7 mouse cellular contexts compared by ENCODE assay signal in genomic region chr9:113812671-113813001, GRCm38 (mm10).
DNase-seq lines count a peak whose midpoint lies in the region; ATAC-seq and TF ChIP-seq lines count a peak whose summit lies in the region.

No protein-coding gene starts in this region.

- no peak overlapping the region for H3K9ac ChIP-seq in kidney, postnatal 0 days (ENCODE audit: low read depth, low read length)
- H3K9ac ChIP-seq in hindbrain, postnatal 0 days (replicated peaks; ENCODE audit: low read length) = peak overlapping the region; percentile 66
- peak overlapping the region; percentile 62 for H3K9ac ChIP-seq in midbrain, postnatal 0 days (replicated peaks; ENCODE audit: low read length, poor library complexity, severe bottlenecking)

- no peak for ATAC-seq in kidney, postnatal 0 days (replicated peaks; ENCODE audit: low FRiP score, low read depth)
- ATAC-seq in hindbrain, postnatal 0 days = peak; percentile 48; the same call in 1 of the 2 replicates
- ATAC-seq in midbrain, postnatal 0 days (ENCODE audit: low FRiP score) = no peak

- H3K36me3 ChIP-seq in kidney, postnatal 0 days (ENCODE audit: insufficient read depth, low read length) = no peaks in the 10 kb centered on the region
- H3K36me3 ChIP-seq in forebrain, embryonic 10.5 days (replicated peaks) = no peaks in the 10 kb centered on the region
- no peaks in the 10 kb centered on the region for H3K36me3 ChIP-seq in hindbrain, postnatal 0 days (ENCODE audit: insufficient read depth, low read length)
- peaks cover 3% of the 10 kb centered on the region; the same call in 1 of the 2 replicates for H3K36me3 ChIP-seq in midbrain, postnatal 0 days (ENCODE audit: insufficient read depth, low read length)

- H3K27ac ChIP-seq in kidney, postnatal 0 days = no peak overlapping the region
- no peak overlapping the region for H3K27ac ChIP-seq in forebrain, embryonic 10.5 days
- peak overlapping the region; percentile 89 for H3K27ac ChIP-seq in hindbrain, postnatal 0 days
- peak overlapping the region; percentile 92 for H3K27ac ChIP-seq in midbrain, postnatal 0 days (ENCODE audit: low read depth, low read length)

- H3K4me2 ChIP-seq in kidney, postnatal 0 days (ENCODE audit: low read length) = peak overlapping the region; percentile 52
- peak overlapping the region; percentile 55 for H3K4me2 ChIP-seq in hindbrain, postnatal 0 days (ENCODE audit: low read depth, low read length)
- H3K4me2 ChIP-seq in midbrain, postnatal 0 days (ENCODE audit: low read depth, low read length, poor library complexity, severe bottlenecking) = peak overlapping the region; percentile 47

- no peaks in the 10 kb centered on the region for H3K4me1 ChIP-seq in kidney, postnatal 0 days (replicated peaks; ENCODE audit: insufficient read depth, low read length)
- H3K4me1 ChIP-seq in forebrain, embryonic 10.5 days = peaks cover 8% of the 10 kb centered on the region; the same call in 1 of the 2 replicates
- H3K4me1 ChIP-seq in hindbrain, postnatal 0 days (ENCODE audit: insufficient read depth, low read length) = peaks cover 7% of the 10 kb centered on the region
- peaks cover 9% of the 10 kb centered on the region; the same call in 1 of the 2 replicates for H3K4me1 ChIP-seq in midbrain, postnatal 0 days (ENCODE audit: insufficient read depth, low read length)

- H3K9me3 ChIP-seq in kidney, postnatal 0 days (replicated peaks; ENCODE audit: low read length) = no peaks in the 10 kb centered on the region
- no peaks in the 10 kb centered on the region for H3K9me3 ChIP-seq in forebrain, embryonic 10.5 days
- H3K9me3 ChIP-seq in hindbrain, postnatal 0 days (ENCODE audit: low read length) = no peaks in the 10 kb centered on the region
- no peaks in the 10 kb centered on the region for H3K9me3 ChIP-seq in midbrain, postnatal 0 days (ENCODE audit: low read length)

- no peak for DNase-seq in kidney, postnatal 0 days (ENCODE audit: low spot score)
- no peak for DNase-seq in kidney, postnatal 14 days
- no peak for DNase-seq in forebrain, embryonic 10.5 days (ENCODE audit: extremely low spot score, low spot score)
- no peak for DNase-seq in hindbrain, postnatal 0 days (ENCODE audit: low spot score)
- DNase-seq in midbrain, postnatal 0 days (ENCODE audit: low spot score) = peak; percentile 45
- no peak for DNase-seq in gastrocnemius, postnatal 10 days
- DNase-seq in B cell, adult 2 months = no peak

- peak overlapping the region; percentile 21; the same call in 1 of the 2 replicates for H3K4me3 ChIP-seq in kidney, postnatal 0 days (replicated peaks; ENCODE audit: low read depth, low read length)
- 0 out of 2 replicates have a peak overlapping the region, but pooled peaks have one; percentile 30 for H3K4me3 ChIP-seq in forebrain, embryonic 10.5 days
- H3K4me3 ChIP-seq in hindbrain, postnatal 0 days (ENCODE audit: low read length) = peak overlapping the region; percentile 51
- H3K4me3 ChIP-seq in midbrain, postnatal 0 days (ENCODE audit: low read depth, low read length) = peak overlapping the region; percentile 42

- WGBS in kidney, postnatal 0 days = 69% methylated on average over 4 of the region's 4 CpGs
- 80% methylated on average over 4 of the region's 4 CpGs for WGBS in forebrain, embryonic 10.5 days
- WGBS in hindbrain, postnatal 0 days = 36% methylated on average over 4 of the region's 4 CpGs
- 39% methylated on average over 4 of the region's 4 CpGs for WGBS in midbrain, postnatal 0 days

- H3K27me3 ChIP-seq in kidney, postnatal 0 days (ENCODE audit: insufficient read depth, low read length) = no peaks in the 10 kb centered on the region
- H3K27me3 ChIP-seq in forebrain, embryonic 10.5 days (ENCODE audit: poor library complexity, severe bottlenecking) = no peaks in the 10 kb centered on the region
- no peaks in the 10 kb centered on the region for H3K27me3 ChIP-seq in hindbrain, postnatal 0 days (ENCODE audit: insufficient read depth, low read length)
- H3K27me3 ChIP-seq in midbrain, postnatal 0 days (ENCODE audit: insufficient read depth, low read length) = no peaks in the 10 kb centered on the region

- no peak for TF ChIP-seq CTCF in kidney, postnatal 0 days (IDR thresholded peaks at IDR 0.05; ENCODE audit: low read depth)
- TF ChIP-seq CTCF in hindbrain, postnatal 0 days (IDR thresholded peaks at IDR 0.05; ENCODE audit: low read depth) = no peak
- TF ChIP-seq CTCF in midbrain, postnatal 0 days (IDR thresholded peaks at IDR 0.05) = no peak

Comparison
In these comparisons a context has a peak if more than half of its experiments do, and no peak if none do; other contexts are left out.
1. H3K27ac ChIP-seq: peak in hindbrain, postnatal 0 days (single experiment) and midbrain, postnatal 0 days (single experiment); none in kidney, postnatal 0 days (single experiment) and forebrain, embryonic 10.5 days (single experiment).
2. Peak in every context shown above with its lines, with median percentiles within 50 percentile points of each other: H3K4me2 ChIP-seq and H3K4me3 ChIP-seq.